Mouse (Mus musculus) kidney, adult 9 months (tissue): ENCODE measurements around the gene Tbx1.
"Not testable (repeated sequence)": the region's sequence is repeated elsewhere in the genome, so short reads cannot be mapped to it uniquely, and the experiment has no call there.

Source experiments
- DNase-seq: peaks from one replicate; pipeline ENCODE4 v3.0.0; 2022

The Tbx1 gene

GRCm38 (mm10) chr16:18543151-18543829 is 47.2 kb downstream of the Tbx1 start:
- no peak for DNase-seq

GRCm38 (mm10) chr16:18539281-18539680 is 51.2 kb downstream of the Tbx1 start:
- DNase-seq = no peak

- no peak for DNase-seq
Measured at GRCm38 (mm10) chr16:18537407-18537990, 53.0 kb downstream of the Tbx1 start.

- not testable (repeated sequence) for DNase-seq
Measured at GRCm38 (mm10) chr16:18533061-18533460, 57.4 kb downstream of the Tbx1 start.
